Mouse (Mus musculus): ENCODE data around the gene Soga3.

Soga3 gene

DNA sequence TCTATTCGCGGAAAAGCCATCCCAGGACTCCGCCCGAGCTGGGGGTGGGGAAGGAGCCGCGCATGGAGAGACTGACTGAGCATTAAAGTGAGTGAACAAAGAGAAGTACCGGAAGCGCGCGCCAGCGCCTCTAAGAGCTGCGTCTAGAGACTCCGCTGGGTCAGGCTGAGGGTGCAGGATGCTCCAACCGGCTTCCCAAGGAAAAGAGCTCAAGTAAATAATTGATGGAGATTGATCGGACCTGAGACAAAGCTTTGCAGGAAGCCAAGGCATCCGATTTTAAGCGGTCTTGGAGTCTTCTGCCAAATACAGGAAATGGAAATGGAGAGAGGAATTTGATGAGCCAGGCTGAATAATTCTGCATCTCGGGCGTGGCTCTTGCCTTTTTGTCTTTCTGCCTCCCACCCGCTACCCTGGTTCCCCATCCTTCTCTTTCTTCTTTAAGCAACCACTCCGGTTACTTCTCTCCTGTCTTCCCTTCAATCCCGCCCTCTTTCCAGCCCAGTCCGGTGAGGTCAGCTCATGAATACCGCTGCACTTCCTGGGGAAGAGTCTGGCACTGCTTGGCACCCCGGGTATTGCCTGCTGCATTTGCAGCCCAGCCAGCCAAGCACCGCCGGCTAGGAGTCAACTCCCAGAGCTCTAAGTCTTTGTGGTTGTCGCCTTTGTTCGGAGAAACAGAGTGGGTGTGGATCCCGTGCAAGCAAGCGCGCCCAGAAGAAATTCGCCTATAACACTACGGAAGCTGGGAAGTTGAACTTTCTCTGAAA, at the start of gene Soga3:
Gene Soga3 (plus strand): TSS at position 274 of the 770 bp plus-strand sequence.
- in situ Hi-C loops (cut with MboI), result no loop called here

DNA sequence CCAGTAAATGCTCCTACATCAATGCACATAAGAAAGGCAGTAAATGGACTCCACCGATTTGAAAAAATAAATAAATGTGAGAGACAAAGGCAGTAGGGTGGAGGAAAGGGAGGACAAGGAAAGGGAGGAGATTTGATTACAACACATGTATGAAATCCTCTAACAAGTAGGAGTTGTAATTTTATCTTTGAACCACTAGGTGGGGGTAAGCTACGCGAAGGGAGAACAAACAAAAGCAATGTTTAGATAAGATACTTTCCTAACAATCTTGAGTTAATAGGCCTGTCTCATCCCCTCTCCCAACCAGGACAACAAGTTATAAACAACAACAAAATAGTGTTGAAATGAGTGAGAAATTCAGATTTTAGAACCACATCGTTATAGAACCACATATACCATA, 36.7 kb upstream of the Soga3 start:
- in situ Hi-C loops (cut with MboI), result no loop called here

DNA sequence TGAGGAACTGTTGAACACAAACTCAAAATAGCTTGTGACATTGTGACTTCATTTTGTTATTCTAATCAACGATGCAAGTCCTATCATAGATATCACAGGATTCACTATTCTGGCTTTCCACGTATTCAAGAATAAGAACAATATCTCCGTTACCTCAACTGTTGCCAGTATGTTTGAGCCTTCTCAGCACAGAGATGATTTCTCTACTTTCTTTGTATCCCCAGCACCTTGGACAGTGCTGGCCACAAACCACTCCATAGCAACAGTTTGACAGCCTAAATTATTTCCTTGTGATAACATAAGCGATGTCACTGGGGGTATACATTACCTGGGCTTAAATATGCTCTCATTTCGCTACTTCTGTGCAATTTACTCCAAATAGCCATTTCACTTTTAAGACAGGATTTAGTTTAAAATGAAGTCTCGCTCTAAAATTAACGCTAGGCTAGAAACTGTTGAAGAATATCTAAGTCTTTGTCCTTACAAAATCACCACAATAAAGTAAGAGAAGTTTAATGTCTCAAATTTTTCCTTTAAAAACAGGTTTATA, 1.0 kb upstream of the Soga3 start:
- in situ Hi-C loops (cut with MboI), result no loop called here

DNA sequence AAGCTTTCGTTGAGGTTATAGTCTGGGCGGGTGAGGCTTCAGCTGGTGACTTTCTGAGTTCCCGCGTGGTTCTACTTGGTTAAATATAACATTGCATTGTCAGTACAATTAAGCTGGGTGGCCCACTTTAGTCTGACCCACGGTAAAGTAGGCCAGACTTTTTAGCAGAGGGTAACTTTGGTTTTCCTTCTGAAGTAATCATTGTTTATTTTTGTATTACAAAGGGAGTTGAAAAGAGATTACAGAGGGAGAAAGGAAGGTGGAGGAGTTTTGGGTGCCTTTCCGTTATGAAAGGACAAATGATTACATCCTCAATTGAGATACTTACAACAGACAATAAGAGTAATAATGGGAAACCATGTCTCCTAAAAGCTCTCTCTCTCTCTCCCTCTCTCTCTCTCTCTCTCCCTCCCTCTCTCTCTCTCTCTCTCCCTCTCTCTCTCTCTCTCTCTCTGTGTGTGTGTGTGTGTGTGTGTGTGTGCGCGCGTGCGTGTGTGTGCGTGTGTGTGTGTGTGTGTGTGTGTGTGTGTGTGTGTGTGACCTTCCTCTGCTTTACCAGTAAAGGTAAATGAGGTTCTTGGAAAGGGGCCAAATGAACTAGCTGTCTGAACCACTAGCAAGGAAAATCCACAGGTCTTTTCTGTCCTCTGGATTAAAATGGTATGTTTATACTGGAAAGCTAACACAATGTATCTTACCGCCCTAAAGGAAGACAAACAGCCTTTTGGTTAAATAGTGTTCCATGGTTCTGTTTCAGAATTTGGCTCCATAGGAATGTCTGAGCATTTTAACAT, 1.2 kb downstream of the Soga3 start:
- in situ Hi-C loops (cut with MboI), result no loop called here

DNA sequence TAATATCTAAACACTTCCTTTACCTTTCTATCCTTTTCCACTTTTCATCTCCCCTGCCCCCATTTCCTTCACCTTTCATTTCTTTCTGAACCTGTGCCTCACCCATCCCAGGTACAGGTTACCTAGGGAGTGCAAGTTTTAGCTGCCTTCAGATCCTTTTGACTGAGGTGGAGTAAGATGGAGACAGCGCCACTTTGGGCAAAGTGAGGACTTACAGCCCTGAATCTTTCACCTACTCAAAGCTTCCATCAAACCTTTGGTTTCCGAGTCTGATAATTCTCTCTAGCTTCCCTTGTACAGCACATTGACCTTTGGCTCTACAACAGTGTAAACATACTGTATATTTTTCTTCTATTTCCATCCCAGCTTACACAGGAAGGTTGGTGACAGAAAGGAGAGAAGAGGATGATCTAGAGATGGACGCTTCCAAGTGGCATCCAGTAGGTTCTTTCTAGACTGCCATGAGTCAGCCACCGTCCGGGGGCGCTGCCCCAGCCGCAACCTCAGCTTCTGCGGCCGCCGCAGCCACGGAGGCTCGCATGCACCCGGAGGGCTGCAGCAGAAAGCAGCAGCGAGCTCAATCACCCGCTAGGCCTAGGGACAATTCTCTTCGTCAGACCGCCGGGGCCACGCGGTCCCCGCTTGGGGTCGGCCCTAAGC, 2.7 kb downstream of the Soga3 start:
- in situ Hi-C loops (cut with MboI), result no loop called here

DNA sequence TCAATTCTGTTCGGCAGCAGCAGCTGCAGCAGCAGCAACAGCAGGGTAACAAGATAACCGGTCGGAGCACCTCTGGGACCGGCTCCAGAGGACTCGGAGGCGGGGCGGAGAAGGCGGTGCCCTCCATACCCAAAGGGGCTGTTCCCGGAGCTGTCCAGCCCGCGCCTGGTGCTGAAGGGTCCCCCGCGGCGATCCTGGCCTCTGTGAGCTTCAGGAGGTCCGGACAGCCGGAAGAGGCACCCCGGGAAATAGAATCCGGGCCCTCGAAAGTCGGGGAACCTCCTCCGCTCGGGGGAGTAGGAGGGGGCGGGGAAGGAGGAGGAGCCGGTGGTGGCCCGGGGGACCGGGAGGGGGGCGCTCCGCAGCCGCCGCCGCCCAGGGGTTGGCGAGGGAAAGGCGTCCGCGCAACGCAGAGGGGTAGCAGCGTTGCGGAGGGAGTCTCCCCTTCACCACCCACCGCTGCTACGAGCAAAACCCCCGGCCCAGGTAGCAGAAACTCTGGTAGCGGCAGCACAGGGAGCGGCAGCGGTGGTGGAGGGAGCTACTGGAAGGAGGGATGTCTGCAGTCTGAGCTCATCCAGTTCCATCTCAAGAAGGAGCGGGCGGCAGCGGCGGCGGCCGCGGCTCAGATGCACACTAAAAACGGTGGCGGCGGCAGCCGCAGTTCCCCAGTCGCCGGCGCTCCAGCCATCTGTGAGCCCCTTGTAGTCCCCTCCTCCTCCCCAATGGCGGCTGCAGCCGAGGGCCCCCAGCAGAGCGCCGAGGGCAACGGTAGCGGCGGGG, 3.4 kb downstream of the Soga3 start:
- in situ Hi-C loops (cut with MboI), result no loop called here

DNA sequence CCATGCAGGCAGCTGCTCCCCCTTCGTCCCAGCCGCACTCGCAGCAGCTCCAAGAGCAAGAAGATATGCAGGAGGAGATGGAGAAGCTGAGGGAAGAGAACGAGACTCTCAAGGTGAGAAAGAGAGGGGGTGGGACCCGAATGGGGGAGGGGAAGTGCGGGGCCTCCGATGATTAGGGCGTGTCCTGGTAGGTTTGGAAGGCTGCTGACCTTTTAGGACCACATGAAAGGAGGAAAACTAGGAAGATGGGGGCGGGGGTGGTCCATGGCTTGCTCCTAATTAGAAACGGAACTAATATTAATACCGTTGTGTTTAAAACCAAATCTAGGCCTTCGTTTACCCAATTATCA, 4.0 kb downstream of the Soga3 start:
- in situ Hi-C loops (cut with MboI), result no loop called here

DNA sequence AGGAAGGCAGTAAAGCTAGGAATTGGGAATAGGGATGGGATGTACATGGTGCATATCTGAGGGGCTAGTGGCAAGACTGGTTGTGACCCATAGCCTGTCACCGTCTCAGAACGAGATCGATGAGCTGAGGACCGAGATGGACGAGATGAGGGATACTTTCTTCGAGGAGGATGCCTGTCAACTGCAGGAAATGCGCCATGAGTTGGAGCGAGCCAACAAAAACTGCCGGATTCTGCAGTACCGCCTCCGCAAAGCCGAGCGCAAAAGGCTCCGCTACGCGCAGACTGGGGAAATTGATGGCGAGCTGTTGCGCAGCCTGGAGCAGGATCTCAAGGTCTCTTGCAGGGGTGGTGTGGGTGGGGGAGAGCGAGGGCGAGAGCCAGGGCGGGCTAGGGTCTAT, 4.4 kb downstream of the Soga3 start:
- in situ Hi-C loops (cut with MboI), result no loop called here

DNA sequence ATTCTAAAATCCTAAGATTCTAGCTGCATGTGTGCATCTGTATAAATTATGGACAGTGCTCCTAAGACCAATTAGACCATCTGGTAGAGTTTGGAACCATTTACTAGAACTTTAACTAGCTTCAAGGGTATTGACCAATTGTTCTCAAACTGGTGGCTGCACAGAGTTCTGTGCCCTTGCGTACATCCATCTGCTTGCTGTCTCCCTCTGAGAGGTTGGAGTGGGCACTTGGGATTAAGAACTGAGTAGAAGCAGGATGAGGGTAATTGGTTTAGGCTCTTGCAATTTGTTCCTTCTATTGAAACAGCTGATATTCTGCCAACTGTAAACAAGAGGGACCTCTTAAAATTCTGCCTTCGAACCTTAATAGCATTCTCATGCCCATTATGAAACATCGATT, 11.7 kb downstream of the Soga3 start:
- in situ Hi-C loops (cut with MboI), result no loop called here

DNA sequence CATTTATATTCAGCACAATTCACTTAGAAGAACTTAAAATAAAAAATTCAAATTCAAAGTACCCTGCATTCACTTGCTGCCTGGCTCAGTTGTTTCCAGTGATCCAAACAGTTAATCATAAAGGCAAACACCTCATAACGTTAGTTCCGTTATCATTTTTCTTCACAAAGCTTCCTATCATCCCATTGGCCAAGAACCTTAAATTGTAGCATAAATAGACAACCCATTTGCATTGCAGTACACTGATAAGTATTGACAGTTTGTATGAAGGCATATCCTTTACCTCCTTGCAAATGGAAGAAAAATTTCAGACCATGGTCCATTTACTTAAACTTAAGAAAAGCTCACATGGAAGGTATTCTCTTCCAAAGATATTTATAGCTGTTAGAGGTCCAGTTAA, 18.0 kb downstream of the Soga3 start:
- in situ Hi-C loops (cut with MboI), result no loop called here

DNA sequence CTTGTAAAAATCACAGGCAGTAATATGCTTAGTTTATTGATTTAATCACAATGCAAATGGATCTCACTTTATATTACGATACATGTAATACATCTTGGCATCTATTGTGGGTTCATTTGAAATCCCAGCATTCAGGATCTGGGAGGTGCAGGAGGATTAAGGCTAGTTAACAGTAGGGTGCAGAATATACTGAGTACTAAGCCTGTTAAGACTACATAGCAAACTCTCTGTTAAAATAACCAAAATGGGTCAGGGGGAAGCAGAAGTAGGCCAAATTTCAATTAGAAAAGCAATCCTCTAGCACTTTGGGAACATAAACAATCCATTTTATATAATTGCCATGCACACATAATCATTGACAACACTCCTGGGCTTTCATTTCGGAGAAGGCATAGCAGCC, 30.1 kb downstream of the Soga3 start:
- in situ Hi-C loops (cut with MboI), result no loop called here

DNA sequence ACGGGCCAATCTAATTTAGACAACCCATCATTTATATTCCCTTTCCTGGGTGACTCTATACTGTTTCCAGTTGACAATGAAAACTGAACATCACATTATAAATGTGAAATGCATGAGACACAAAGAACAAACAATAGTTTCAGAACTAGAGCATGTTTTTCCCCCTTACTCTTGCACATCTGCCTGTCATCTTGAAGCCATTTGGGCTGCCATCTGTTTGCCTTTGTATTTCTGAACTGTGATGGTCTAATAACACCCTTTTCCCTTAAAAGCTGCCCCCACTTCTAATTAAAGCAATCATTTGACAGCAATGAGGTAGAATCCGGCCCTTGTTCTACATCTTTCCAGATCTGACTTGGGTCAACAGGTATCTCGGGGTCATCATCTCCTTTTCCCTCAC, 32.0 kb downstream of the Soga3 start:
- in situ Hi-C loops (cut with MboI), result no loop called here

DNA sequence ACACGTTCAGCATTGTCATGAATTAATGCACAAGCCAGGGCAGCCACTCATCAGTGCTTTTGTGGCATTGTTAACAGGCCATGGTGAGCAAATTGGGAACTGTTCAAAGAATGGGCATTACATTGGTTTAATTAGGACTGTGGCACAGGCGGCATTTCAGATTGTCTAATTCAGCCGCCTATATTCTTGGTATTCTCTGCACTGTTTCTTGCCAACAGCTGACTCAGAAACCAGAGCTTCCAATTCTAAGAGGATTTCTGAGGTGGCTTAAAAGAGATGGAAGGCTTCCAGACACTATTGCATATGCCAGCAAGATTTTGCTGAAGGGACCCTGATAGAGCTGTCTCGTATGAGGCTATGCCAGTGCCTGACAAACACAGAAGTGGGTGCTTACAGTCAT, 33.2 kb downstream of the Soga3 start:
- in situ Hi-C loops (cut with MboI), result no loop called here

DNA sequence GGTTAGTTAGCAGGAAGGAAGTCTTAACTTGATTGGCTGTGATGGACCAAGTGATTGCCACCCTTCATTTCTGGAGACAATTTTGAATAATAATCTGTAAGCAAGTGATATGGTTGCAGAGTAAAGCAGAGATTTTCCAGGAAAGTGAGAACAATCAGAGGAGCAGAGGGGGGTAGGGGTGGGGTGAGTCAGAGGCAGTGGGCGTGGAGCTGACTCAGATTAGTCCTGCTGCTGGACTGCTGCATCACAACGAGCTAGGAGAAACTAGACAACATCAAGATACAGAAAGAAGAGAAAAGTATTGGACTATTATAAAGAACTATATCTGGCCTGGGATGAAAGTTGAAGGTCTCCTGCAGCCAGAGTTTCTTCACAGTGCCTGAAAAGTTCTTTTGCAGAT, 34.4 kb downstream of the Soga3 start:
- in situ Hi-C loops (cut with MboI), result no loop called here

DNA sequence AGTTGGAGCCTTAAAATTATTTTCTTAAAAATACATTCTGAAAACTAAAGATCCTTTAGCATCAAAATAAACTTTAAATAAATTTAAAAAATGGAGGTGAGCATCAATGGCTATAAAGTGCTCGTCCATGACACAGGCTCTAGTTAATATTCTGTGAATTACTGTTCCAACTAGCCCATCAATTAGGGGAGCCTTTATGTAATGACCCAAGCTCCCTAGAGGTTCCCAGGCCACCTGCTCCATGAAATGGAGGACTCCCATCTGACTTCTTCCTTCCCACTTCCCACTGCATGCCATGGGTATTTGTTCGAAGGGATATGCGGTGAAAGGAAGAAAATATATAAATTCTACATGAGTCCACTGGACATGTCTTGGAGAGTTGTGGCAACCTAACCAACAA, 36.6 kb downstream of the Soga3 start:
- in situ Hi-C loops (cut with MboI), result no loop called here

DNA sequence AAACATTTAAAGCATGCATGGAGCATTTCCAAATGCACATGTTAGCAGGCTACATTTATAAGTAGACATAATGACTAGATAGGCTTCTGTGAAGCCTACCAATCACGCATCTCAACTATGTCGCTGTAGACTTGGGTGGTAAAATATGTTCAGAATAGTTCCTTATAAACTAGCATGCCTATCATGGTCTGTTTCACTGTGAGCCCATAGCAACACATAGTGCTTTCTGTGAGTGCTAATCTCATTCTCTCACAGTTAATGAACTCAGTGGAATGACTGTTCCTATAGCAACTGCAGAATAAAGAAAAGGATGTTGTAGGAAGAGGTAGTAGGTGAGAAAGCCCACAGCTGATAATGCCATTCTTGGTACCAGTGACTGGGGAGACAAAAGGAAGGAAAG, 37.4 kb downstream of the Soga3 start:
- in situ Hi-C loops (cut with MboI), result no loop called here

DNA sequence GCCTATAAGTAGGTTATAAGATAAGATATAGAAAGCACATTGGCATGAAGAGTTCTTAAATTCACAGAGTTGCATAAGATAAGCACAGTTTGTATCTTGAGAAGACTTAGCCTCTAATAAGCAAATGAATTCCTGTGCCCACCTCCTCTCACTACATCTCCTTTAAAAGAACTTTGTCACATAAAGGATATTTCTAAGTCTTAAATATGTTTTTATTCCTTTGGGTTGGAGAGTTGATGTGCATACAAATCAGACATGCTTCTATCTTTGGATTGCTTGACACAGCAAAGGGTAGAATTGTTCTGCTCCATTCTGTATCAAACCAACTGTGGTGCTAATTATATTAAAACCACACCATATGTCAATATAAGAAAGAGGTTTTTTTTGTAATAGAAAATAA, 50.1 kb downstream of the Soga3 start:
- in situ Hi-C loops (cut with MboI), result no loop called here

DNA sequence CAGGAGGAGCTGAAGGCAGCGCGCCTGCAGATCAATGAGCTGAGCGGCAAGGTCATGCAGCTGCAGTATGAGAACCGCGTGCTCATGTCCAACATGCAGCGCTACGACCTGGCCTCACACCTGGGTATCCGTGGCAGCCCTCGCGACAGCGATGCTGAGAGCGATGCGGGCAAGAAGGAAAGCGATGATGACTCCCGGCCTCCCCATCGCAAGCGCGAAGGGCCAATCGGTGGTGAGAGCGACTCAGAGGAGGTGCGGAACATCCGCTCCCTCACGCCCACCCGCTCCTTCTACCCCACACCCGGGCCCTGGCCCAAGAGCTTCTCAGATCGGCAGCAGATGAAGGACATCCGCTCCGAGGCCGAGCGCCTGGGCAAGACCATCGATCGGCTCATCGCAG, 53.2 kb downstream of the Soga3 start:
- in situ Hi-C loops (cut with MboI), result no loop called here

DNA sequence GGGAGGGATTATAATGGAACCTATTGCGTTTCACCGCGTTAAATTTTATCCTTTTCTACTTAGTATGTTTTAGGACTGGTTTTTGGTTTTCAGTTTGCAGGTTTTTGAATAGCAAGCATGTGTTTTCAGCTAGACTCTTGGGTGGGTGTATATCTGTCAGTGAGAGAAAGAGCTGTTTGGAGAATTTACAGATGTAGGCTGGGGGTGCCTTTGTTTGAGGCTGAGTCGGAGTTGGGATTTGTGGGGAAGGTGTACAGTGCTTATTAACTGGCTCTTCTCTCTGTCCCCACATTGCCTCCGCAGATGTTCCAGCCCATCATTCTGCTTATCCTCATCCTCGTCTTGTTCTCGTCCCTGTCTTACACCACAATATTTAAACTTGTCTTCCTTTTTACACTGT, 55.0 kb downstream of the Soga3 start, which contains the start of gene Gm49353:
Gene Gm49353 (plus strand): TSS at position 313 of the 400 bp plus-strand sequence.
- in situ Hi-C loops (cut with MboI), result no loop called here

DNA sequence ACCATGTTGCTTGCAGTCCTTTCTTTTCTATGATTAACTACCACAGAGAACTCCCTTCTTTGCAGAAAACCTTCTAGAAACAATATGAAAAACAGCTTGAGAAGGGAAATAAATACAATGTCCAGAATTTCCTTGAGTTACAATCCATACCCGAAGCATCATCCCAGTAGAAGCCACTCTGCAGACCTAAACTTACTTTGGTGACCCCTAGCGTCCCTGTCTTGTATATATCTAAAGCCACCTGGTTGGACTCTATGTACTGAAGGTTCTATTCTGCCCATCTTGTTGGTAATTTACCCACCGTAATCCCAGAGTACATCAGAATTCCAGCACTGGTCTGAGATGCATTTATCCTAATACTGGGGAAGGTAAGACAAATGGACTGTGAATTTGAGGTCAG, 56.2 kb downstream of the Soga3 start:
- in situ Hi-C loops (cut with MboI), result no loop called here

DNA sequence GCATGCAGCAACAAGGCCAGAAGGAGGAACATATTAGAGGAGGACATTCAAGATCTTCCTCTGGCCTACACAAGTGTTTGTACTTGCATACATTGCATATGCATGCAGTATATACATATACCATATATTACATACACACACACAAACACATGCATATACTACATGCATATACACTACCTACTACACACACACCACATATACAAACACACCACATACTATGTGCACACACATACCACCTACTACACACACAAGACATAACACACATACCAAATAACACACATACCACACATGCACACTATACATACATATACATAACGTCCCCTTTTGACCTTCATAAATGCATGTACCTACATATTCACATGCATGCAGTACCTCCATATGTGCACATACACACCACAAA, 57.0 kb downstream of the Soga3 start:
- in situ Hi-C loops (cut with MboI), result no loop called here

DNA sequence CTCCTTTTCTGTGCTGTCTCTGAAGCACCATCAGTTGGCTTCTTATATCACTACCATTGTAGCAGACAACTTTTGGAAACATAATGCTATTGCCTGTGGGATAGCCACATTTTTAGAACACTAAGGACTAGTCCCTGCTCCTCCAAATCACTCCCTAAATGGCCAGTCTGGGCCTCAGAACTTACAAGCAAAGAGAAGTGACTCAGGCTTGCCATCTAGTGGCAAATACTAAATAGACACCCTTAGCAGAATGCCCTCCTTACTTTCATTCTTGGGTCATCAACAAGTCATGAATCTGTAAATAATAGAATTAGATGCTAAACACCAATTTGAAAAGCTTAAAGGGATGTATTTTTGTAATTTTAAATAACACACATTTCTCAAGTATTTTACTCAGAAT, 63.1 kb downstream of the Soga3 start:
- in situ Hi-C loops (cut with MboI), result no loop called here

Measured in mature B cell (primary cell).